Mouse (Mus musculus): ENCODE data around the gene Hs6st1.

- TF ChIP-seq CTCF (IDR thresholded peaks at IDR 0.05; ENCODE audit: extremely low read depth, insufficient read length, insufficient replicate concordance, low read depth, low read length): no peak
- no peak for TF ChIP-seq POLR2A (IDR thresholded peaks at IDR 0.05; ENCODE audit: low read depth, low read length)
These were observed 27.4 kb downstream of the Hs6st1 start for GRCm38 (mm10) chr1:36095423-36096272.

Measured in small intestine, adult 2 months (tissue).